Mouse (Mus musculus): Measurements from ENCODE around the gene Eya2. TPM values are rescaled to one million over a fixed set of nuclear protein-coding genes. Genes with fewer than 3 reads are reported as not detected.
"Not testable (repeated sequence)": the region's sequence is repeated elsewhere in the genome, so short reads cannot be mapped to it uniquely, and the experiment has no call there.

The Eya2 gene
- total RNA-seq (2015; ENCODE audit: low replicate concordance) = not detected in 2 replicates
- total RNA-seq (2017; ENCODE audit: low replicate concordance) = 0.77 TPM in 1 of 2 replicates, not detected in the other

GRCm38 (mm10) chr2:165594907-165595675, at the start of gene Eya2:
Gene Eya2, plus strand, starts transcription at chr2:165595032.
- ATAC-seq (replicated peaks; ENCODE audit: low FRiP score, poor library complexity, severe bottlenecking) = no peak

GRCm38 (mm10) chr2:165545687-165546086, 49.1 kb upstream of the Eya2 start:
- no peak for ATAC-seq (replicated peaks; ENCODE audit: low FRiP score, poor library complexity, severe bottlenecking)

- ATAC-seq (replicated peaks; ENCODE audit: low FRiP score, poor library complexity, severe bottlenecking) = no peak
Observed at GRCm38 (mm10) chr2:165546341-165546740, 48.5 kb upstream of the Eya2 start.

- no peak for ATAC-seq (replicated peaks; ENCODE audit: low FRiP score, poor library complexity, severe bottlenecking)
Observed at GRCm38 (mm10) chr2:165547410-165547809, 47.4 kb upstream of the Eya2 start.

GRCm38 (mm10) chr2:165548627-165549026, 46.2 kb upstream of the Eya2 start:
- ATAC-seq (replicated peaks; ENCODE audit: low FRiP score, poor library complexity, severe bottlenecking) = no peak

- not testable (repeated sequence) for ATAC-seq (replicated peaks; ENCODE audit: low FRiP score, poor library complexity, severe bottlenecking)
Observed at GRCm38 (mm10) chr2:165550410-165550809, 44.4 kb upstream of the Eya2 start.

- ATAC-seq (replicated peaks; ENCODE audit: low FRiP score, poor library complexity, severe bottlenecking) = no peak
Observed at GRCm38 (mm10) chr2:165554066-165554465, 40.8 kb upstream of the Eya2 start.

GRCm38 (mm10) chr2:165557278-165557677, 37.6 kb upstream of the Eya2 start:
- no peak for ATAC-seq (replicated peaks; ENCODE audit: low FRiP score, poor library complexity, severe bottlenecking)

GRCm38 (mm10) chr2:165558916-165559315, 35.9 kb upstream of the Eya2 start:
- ATAC-seq (replicated peaks; ENCODE audit: low FRiP score, poor library complexity, severe bottlenecking) = no peak

GRCm38 (mm10) chr2:165559506-165560235, 35.2 kb upstream of the Eya2 start:
- ATAC-seq (replicated peaks; ENCODE audit: low FRiP score, poor library complexity, severe bottlenecking) = no peak

- no peak for ATAC-seq (replicated peaks; ENCODE audit: low FRiP score, poor library complexity, severe bottlenecking)
Observed at GRCm38 (mm10) chr2:165561861-165562260, 33.0 kb upstream of the Eya2 start.

GRCm38 (mm10) chr2:165563298-165564058, 31.4 kb upstream of the Eya2 start:
- no peak for ATAC-seq (replicated peaks; ENCODE audit: low FRiP score, poor library complexity, severe bottlenecking)

- no peak for ATAC-seq (replicated peaks; ENCODE audit: low FRiP score, poor library complexity, severe bottlenecking)
Observed at GRCm38 (mm10) chr2:165564101-165564500, 30.7 kb upstream of the Eya2 start.

- ATAC-seq (replicated peaks; ENCODE audit: low FRiP score, poor library complexity, severe bottlenecking) = no peak
Observed at GRCm38 (mm10) chr2:165564620-165565019, 30.2 kb upstream of the Eya2 start.

- no peak for ATAC-seq (replicated peaks; ENCODE audit: low FRiP score, poor library complexity, severe bottlenecking)
Observed at GRCm38 (mm10) chr2:165566898-165567297, 27.9 kb upstream of the Eya2 start.

GRCm38 (mm10) chr2:165567820-165568219, 27.0 kb upstream of the Eya2 start:
- no peak for ATAC-seq (replicated peaks; ENCODE audit: low FRiP score, poor library complexity, severe bottlenecking)

GRCm38 (mm10) chr2:165568911-165569310, 25.9 kb upstream of the Eya2 start:
- no peak for ATAC-seq (replicated peaks; ENCODE audit: low FRiP score, poor library complexity, severe bottlenecking)

- ATAC-seq (replicated peaks; ENCODE audit: low FRiP score, poor library complexity, severe bottlenecking) = no peak
Observed at GRCm38 (mm10) chr2:165571216-165571778, 23.5 kb upstream of the Eya2 start.

- ATAC-seq (replicated peaks; ENCODE audit: low FRiP score, poor library complexity, severe bottlenecking) = no peak
Observed at GRCm38 (mm10) chr2:165583044-165583443, 11.8 kb upstream of the Eya2 start.

GRCm38 (mm10) chr2:165583518-165583917, 11.3 kb upstream of the Eya2 start:
- no peak for ATAC-seq (replicated peaks; ENCODE audit: low FRiP score, poor library complexity, severe bottlenecking)
